Mouse (Mus musculus): ENCODE measurements around the gene B3galt4. TPM values are rescaled to one million over a fixed set of nuclear protein-coding genes. Genes with fewer than 3 reads are reported as not detected.

Gene B3galt4
- total and polyA plus RNA-seq, 3 experiments = 2.2 to 2.9 TPM; not detected in 1

- no peak overlapping the region for H3K27ac ChIP-seq (ENCODE audit: control insufficient read depth, low read depth, low read length)
- H3K4me1 ChIP-seq (ENCODE audit: control insufficient read depth in 1 of 2, insufficient read depth in 2 of 2, low read length in 2 of 2) = no peaks in the 10 kb centered on the region
- peak; percentile 87 for DNase-seq (ENCODE audit: low read depth, low spot score)
- H3K36me3 ChIP-seq (ENCODE audit: control insufficient read depth in 1 of 2, insufficient read depth in 2 of 2, low read length in 2 of 2) = no peaks in the 10 kb centered on the region
- no peaks in the 10 kb centered on the region for H3K9me3 ChIP-seq (replicated peaks; ENCODE audit: insufficient read depth, low read length)
- H3K79me2 ChIP-seq (ENCODE audit: control insufficient read depth, insufficient read depth, low read length, poor library complexity) = no peaks in the 10 kb centered on the region
- H3K4me3 ChIP-seq (ENCODE audit: control insufficient read depth in 1 of 2, insufficient read depth in 1 of 2, low read depth in 2 of 2, low read length in 2 of 2) = peak overlapping the region; percentile 29 to 34; a peak in 2 of 4 replicates
- H3K9ac ChIP-seq (ENCODE audit: control insufficient read depth, low read depth, low read length, poor library complexity, severe bottlenecking) = peak overlapping the region; percentile 45
- H3K27me3 ChIP-seq (ENCODE audit: control insufficient read depth in 1 of 2, insufficient read depth in 2 of 2, low read length in 2 of 2) = no peaks in the 10 kb centered on the region; a peak in 1 of 4 replicates
- TF ChIP-seq ZC3H11A (IDR thresholded peaks at IDR 0.05; ENCODE audit: low read depth, low read length) (no peak), POLR2A (IDR thresholded peaks at IDR 0.05; ENCODE audit: control insufficient read depth in 1 of 2, insufficient read depth in 1 of 2, low read depth in 1 of 2, low read length in 2 of 2, poor library complexity in 1 of 2) (no peak), USF1 (IDR thresholded peaks at IDR 0.05; ENCODE audit: low read depth, low read length) (peak; percentile 88), CTCF (IDR thresholded peaks at IDR 0.05 in 2 of 3, conservative IDR thresholded peaks at IDR 0.05 in 1 of 3; ENCODE audit: control insufficient read depth in 1 of 3, insufficient read depth in 1 of 3, low read depth in 2 of 3, low read length in 3 of 3, poor library complexity in 1 of 3, severe bottlenecking in 1 of 3) (peak; percentile 53 to 68 (median 63)), HCFC1 (IDR thresholded peaks at IDR 0.05; ENCODE audit: low read depth, low read length) (no peak), NRF1 (IDR thresholded peaks at IDR 0.05; ENCODE audit: insufficient read depth, low read depth, low read length, poor library complexity, severe bottlenecking) (no peak), TAL1 (IDR thresholded peaks at IDR 0.05; ENCODE audit: low read length) (no peak), NELFE (IDR thresholded peaks at IDR 0.05; ENCODE audit: low read depth, low read length) (no peak), RCOR1 (IDR thresholded peaks at IDR 0.05; ENCODE audit: low read depth, low read length) (no peak), ZKSCAN1 (IDR thresholded peaks at IDR 0.05; ENCODE audit: low read depth, low read length) (no peak), SMC3 (IDR thresholded peaks at IDR 0.05; ENCODE audit: low read depth, low read length) (peak; percentile 36), CHD2 (IDR thresholded peaks at IDR 0.05; ENCODE audit: low read length) (no peak), EP300 (IDR thresholded peaks at IDR 0.05; ENCODE audit: low read depth in 1 of 2, low read length in 2 of 2) (no peak), MYC (IDR thresholded peaks at IDR 0.05; ENCODE audit: low read depth, low read length) (peak; percentile 58; the same call in 1 of the 2 replicates), ZNF384 (IDR thresholded peaks at IDR 0.05; ENCODE audit: low read depth, low read length) (peak; percentile 64), GATA1 (IDR thresholded peaks at IDR 0.05; ENCODE audit: low read depth, low read length) (no peak), SIN3A (IDR thresholded peaks at IDR 0.05; ENCODE audit: low read length) (no peak), MAFK (IDR thresholded peaks at IDR 0.05; ENCODE audit: borderline replicate concordance, low read depth, low read length) (no peak), USF2 (IDR thresholded peaks at IDR 0.05; ENCODE audit: borderline replicate concordance in 1 of 2, insufficient read depth in 1 of 2, low read depth in 1 of 2, low read length in 2 of 2) (peak in 1 of 2 experiments; percentile 74; a peak in 1 of 4 replicates), KAT2A (conservative IDR thresholded peaks at IDR 0.05; ENCODE audit: low read depth, low read length) (no peak), CHD1 (IDR thresholded peaks at IDR 0.05; ENCODE audit: low read depth, low read length) (no peak), GABPA (IDR thresholded peaks at IDR 0.05; ENCODE audit: low read depth, low read length) (no peak), MXI1 (IDR thresholded peaks at IDR 0.05; ENCODE audit: low read depth, low read length) (peak; percentile 63; the same call in 1 of the 2 replicates), ETS1 (IDR thresholded peaks at IDR 0.05; ENCODE audit: low read depth, low read length) (no peak), ELF1 (IDR thresholded peaks at IDR 0.05; ENCODE audit: low read depth, low read length) (no peak), MYB (IDR thresholded peaks at IDR 0.05; ENCODE audit: low read depth, low read length) (no peak), BHLHE40 (IDR thresholded peaks at IDR 0.05; ENCODE audit: borderline replicate concordance, low read depth, low read length) (no peak), MEF2A (IDR thresholded peaks at IDR 0.05; ENCODE audit: extremely low read depth, insufficient replicate concordance, low read depth, low read length, poor library complexity, severe bottlenecking) (no peak), RAD21 (IDR thresholded peaks at IDR 0.05; ENCODE audit: low read depth, low read length) (peak; percentile 20; the same call in 1 of the 2 replicates), POLR2AphosphoS5 (IDR thresholded peaks at IDR 0.05; ENCODE audit: borderline replicate concordance, low read depth, low read length) (no peak), UBTF (IDR thresholded peaks at IDR 0.05; ENCODE audit: borderline replicate concordance, insufficient read depth, low read depth, low read length) (no peak), MAX (IDR thresholded peaks at IDR 0.05; ENCODE audit: low read length) (peak; percentile 72), MAZ (IDR thresholded peaks at IDR 0.05; ENCODE audit: low read depth, low read length) (no peak), JUND (IDR thresholded peaks at IDR 0.05; ENCODE audit: low read depth, low read length) (no peak), ZMIZ1 (IDR thresholded peaks at IDR 0.05; ENCODE audit: low read depth, low read length) (no peak)
Observed at GRCm38 (mm10) chr17:33991788-33992664, 40.7 kb upstream of the B3galt4 start.
